Mouse (Mus musculus): ENCODE results near the gene Gm10762. TPM values are rescaled to one million over a fixed set of nuclear protein-coding genes. Genes with fewer than 3 reads are reported as not detected.

The Gm10762 gene
- polyA plus RNA-seq, 1 experiment: 0.26 TPM

DNA sequence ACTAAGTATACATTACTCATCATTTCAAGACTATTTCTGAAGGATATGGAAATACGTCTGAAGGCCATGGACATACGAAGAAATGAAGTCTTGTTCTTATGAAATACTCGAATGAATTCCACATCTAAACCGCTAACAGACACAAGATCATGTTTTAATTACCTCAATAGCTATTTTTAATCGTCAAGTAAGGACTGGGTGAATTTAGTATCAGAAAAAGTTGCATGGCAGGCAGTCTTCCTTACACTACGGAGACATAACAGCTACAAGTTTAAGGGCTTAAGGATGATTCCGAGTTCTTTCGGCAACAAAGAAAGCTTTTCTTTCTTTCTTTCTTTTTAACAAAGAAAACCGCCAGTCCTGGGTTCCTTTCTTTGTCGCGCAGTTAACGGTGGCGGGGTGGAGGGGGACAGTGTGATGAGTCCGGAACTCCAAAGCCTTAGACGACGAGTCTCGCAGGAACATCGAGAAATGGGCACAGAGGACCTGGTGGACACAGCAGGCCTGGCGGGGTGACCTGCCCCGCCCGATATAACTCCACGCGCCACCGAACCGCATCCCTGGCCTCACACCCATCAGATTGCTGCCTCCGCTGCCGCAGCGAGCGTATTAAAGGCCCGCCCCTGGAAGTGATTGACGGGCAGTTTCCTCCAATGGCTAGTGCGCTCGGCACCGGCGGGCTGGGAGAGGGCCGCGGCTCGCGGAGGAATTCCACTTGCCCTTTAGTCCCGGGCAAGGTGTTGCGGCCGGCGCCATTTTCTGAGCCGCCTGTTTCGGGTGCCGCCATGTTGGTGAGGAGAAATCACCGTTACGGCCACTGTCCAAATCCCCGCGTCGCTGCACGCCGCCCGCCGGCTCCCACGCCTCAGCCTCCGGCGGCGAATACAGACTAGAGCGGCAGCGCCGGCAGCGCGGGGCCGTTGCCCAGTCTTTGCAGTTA, 614 bp downstream of the Gm10762 start, which contains the start of gene Zc3h6:
Zc3h6 (plus strand) TSS at position 762 of the 940 bp plus-strand sequence.
- Histone ChIP-seq H3K4me1 (ENCODE audit: control insufficient read depth) (peaks cover 29% of the 10 kb centered on the region), H3K4me3 (replicated peaks) (peak within 1 kb of the TSS; percentile 97), H3K27me3 (ENCODE audit: control insufficient read depth) (no peaks in the 10 kb centered on the region), H3K36me3 (ENCODE audit: control insufficient read depth) (peaks cover 2% of the 10 kb centered on the region; the same call in 1 of the 2 replicates), H3K9me3 (ENCODE audit: control insufficient read depth, low read length) (no peaks in the 10 kb centered on the region)
- TF ChIP-seq TAL1 (IDR thresholded peaks at IDR 0.05; ENCODE audit: low read length) (no peak), GATA1 (IDR thresholded peaks at IDR 0.05; ENCODE audit: low read length) (peak; percentile 34; the same call in 1 of the 2 replicates)

DNA sequence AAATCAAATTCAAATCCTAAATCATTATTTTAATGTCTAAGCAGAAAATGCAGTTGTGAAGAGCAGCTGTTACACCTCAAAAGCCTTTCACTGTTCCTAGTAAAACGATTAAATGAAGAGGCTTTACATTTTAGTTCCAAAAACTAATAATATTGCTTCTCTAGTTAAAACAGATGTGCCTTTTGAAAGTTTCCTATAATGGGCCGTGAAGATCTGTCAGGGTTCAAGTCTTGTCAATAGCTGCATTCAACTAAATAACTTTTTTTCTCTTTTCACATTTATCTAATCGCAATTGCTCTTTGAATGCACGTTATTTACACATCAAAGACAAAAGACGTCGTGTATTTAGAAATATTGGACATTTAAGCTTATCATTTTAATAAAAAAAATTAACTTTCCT, 1.3 kb downstream of the Gm10762 start:
- Histone ChIP-seq H3K27me3 (ENCODE audit: control insufficient read depth) (no peaks in the 10 kb centered on the region), H3K36me3 (ENCODE audit: control insufficient read depth) (peaks cover 2% of the 10 kb centered on the region; the same call in 1 of the 2 replicates), H3K9me3 (ENCODE audit: control insufficient read depth, low read length) (no peaks in the 10 kb centered on the region), H3K4me1 (ENCODE audit: control insufficient read depth) (peaks cover 29% of the 10 kb centered on the region), H3K4me3 (replicated peaks) (peak overlapping the region; percentile 97)
- TF ChIP-seq TAL1 (IDR thresholded peaks at IDR 0.05; ENCODE audit: low read length) (no peak), GATA1 (IDR thresholded peaks at IDR 0.05; ENCODE audit: low read length) (no peak)

DNA sequence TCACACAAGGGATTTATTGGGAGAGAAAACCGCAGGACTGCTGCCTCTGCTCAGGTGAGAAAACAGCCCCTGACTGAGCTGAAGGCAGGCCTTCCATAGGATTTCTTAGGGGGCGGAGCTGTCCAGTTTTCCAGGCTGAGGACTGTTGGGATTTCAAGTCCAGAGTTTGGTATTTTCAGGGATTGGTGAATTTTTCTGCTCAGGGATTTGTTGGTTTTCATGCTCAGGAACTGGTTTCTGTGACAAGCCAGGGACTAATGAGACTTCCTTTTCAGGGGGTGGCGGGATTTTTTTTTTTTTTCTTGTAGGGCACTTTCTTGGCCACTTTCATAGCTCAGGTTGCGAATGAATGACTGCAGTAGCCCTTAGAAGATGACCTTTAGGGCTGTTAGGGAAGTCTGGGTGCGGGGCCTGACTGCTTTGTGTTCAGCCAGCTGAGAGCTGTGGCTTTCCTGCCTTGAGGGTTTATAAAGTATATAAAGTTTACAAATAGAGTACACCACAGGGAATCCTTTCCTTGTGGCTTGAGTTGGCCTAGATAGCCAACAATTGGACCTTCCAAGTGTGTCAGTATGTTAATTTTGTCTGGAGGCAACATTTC, 1.9 kb downstream of the Gm10762 start:
- Histone ChIP-seq H3K9me3 (ENCODE audit: control insufficient read depth, low read length) (no peaks in the 10 kb centered on the region), H3K4me1 (ENCODE audit: control insufficient read depth) (peaks cover 29% of the 10 kb centered on the region), H3K4me3 (replicated peaks) (peak overlapping the region; percentile 97), H3K36me3 (ENCODE audit: control insufficient read depth) (peaks cover 2% of the 10 kb centered on the region; the same call in 1 of the 2 replicates), H3K27me3 (ENCODE audit: control insufficient read depth) (no peaks in the 10 kb centered on the region)
- no peak for TF ChIP-seq GATA1 (IDR thresholded peaks at IDR 0.05; ENCODE audit: low read length)
- TF ChIP-seq TAL1 (IDR thresholded peaks at IDR 0.05; ENCODE audit: low read length): no peak

DNA sequence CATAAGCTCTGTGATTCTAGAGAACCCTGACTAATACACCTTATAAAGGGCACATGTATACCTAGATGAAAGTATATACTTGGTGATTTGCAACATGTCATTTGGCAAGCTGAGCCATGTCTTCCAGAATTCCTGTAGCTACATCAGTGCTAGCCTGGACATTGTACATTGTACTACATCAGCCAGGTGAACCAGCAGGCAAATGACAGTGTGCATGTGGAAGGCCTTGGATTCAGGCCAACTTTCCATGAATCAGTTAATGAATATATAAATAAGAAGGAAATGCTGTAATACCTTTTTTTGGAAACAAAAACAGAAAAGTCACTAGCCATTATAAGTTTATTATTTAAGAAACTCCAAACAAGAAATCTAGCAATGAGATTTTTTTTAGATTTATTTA, 13.3 kb downstream of the Gm10762 start:
- Histone ChIP-seq H3K4me1 (ENCODE audit: control insufficient read depth) (peaks cover 4% of the 10 kb centered on the region), H3K9me3 (ENCODE audit: control insufficient read depth, low read length) (no peaks in the 10 kb centered on the region), H3K36me3 (ENCODE audit: control insufficient read depth) (no peaks in the 10 kb centered on the region), H3K27me3 (ENCODE audit: control insufficient read depth) (peaks cover 10% of the 10 kb centered on the region), H3K4me3 (replicated peaks) (no peak overlapping the region)
- TF ChIP-seq TAL1 (IDR thresholded peaks at IDR 0.05; ENCODE audit: low read length): no peak
- no peak for TF ChIP-seq GATA1 (IDR thresholded peaks at IDR 0.05; ENCODE audit: low read length)

DNA sequence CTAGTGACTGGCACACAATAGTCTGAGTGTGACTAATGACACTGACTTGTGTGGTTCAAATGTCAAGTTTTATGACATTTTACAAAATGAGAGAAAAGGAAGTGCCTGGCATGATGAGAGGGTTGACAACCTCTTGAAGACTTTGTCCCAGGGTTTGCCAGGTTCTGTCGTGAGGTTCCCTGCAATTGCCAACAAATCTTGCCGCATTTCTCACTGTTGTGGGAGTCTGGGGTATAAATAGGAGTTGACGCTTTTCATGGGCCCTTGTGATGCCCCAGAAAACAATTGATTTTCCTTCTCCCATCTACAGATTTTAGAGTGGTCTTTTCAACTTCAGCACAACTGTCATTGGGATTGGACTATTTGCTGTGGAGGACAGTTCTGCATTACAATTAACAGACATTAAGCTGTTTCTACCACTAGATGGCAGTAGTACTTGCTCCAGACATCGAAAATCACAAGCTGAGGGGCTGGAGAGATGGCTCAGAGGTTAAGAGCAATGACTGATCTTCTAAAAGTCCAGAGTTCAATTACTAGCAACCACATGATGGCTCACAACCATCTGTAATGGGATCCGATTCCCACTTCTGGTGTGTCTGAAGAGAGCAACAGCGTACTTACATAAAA, 19.4 kb downstream of the Gm10762 start:
- TF ChIP-seq TAL1 (IDR thresholded peaks at IDR 0.05; ENCODE audit: low read length) (no peak), GATA1 (IDR thresholded peaks at IDR 0.05; ENCODE audit: low read length) (no peak)
- H3K4me1 ChIP-seq (ENCODE audit: control insufficient read depth): peaks cover 12% of the 10 kb centered on the region
- H3K4me3 ChIP-seq (replicated peaks): no peak overlapping the region
- peaks cover 13% of the 10 kb centered on the region for H3K27me3 ChIP-seq (ENCODE audit: control insufficient read depth)
- no peaks in the 10 kb centered on the region for H3K9me3 ChIP-seq (ENCODE audit: control insufficient read depth, low read length)
- H3K36me3 ChIP-seq (ENCODE audit: control insufficient read depth): no peaks in the 10 kb centered on the region

DNA sequence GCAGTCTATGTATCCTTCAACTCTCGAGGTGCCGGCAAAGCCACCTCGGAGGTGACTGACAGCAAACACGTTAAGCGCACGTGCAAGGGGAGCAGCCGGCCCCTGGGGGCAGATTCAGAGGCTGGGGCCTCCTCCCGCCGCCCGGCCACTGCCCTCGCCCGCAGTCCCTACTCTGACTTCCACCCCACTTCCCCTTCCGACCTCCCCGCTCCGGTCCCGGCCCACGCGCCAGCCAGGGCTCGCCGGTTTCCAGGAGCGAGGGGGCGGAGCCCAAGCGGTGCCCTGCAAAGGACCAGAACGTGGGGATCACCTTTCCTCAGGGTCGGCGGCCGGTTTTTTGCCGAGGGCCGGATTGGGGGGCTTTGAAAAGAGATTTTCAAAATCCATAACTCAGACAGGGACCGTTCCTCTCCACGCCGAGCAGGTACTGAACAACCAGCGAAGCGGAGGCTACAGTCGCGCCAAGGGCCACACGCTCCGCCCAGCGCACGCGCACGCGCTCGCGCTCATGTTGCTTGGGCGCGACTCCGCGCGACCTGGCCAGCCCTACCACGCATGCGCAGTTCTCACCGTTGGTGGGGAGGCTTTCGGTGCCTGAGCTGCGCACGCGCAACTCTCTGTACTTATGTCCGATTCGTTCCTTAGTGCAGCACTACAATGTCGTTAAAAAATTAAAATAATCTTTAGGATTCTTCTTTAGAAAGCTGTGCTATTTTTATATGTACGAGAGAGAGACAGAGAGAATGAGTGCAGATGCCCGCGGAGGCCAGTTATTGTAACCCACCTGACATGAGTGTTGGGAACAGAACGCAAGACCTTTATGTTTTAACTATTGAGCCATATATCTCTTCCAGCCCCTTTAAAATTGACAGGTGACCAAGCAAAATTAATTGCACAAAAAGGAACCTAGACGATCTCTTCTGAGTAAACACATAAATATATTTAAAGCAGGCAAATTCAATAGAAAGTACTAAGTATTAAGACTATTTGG, 23.7 kb downstream of the Gm10762 start, which contains the start of gene Zc3h8:
Zc3h8 (minus strand) TSS at position 540 of the 991 bp plus-strand sequence.
- H3K36me3 ChIP-seq (ENCODE audit: control insufficient read depth): peaks cover 8% of the 10 kb centered on the region
- no peak for TF ChIP-seq GATA1 (IDR thresholded peaks at IDR 0.05; ENCODE audit: low read length)
- no peak for TF ChIP-seq TAL1 (IDR thresholded peaks at IDR 0.05; ENCODE audit: low read length)
- H3K9me3 ChIP-seq (ENCODE audit: control insufficient read depth, low read length): no peaks in the 10 kb centered on the region
- H3K4me1 ChIP-seq (ENCODE audit: control insufficient read depth): peaks cover 12% of the 10 kb centered on the region
- H3K27me3 ChIP-seq (ENCODE audit: control insufficient read depth): no peaks in the 10 kb centered on the region; the same call in 1 of the 2 replicates
- peak within 1 kb of the TSS; percentile 89 for H3K4me3 ChIP-seq (replicated peaks)

DNA sequence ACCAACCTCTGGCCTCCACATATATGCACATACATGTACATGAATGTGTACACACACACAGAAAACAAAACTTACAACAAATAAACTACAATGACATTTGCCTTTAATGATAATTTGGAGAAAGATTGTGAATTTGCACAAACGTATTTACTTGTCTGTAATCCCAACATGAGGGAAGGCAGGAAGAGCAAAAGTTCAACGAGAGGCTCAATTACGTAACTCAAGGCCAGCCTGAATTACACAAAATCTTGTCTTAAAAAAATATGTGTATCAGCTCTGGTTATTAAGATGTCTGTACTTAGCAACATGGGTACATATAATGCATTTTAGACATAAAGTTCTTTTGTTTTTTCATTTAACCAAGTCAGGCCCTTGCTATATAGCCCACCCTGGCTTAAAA, 31.3 kb downstream of the Gm10762 start:
- TF ChIP-seq TAL1 (IDR thresholded peaks at IDR 0.05; ENCODE audit: low read length): no peak
- no peak for TF ChIP-seq GATA1 (IDR thresholded peaks at IDR 0.05; ENCODE audit: low read length)
- H3K36me3 ChIP-seq (ENCODE audit: control insufficient read depth): peaks cover 28% of the 10 kb centered on the region
- H3K27me3 ChIP-seq (ENCODE audit: control insufficient read depth): no peaks in the 10 kb centered on the region
- H3K4me1 ChIP-seq (ENCODE audit: control insufficient read depth): no peaks in the 10 kb centered on the region
- H3K9me3 ChIP-seq (ENCODE audit: control insufficient read depth, low read length): no peaks in the 10 kb centered on the region
- H3K4me3 ChIP-seq (replicated peaks): no peak overlapping the region

DNA sequence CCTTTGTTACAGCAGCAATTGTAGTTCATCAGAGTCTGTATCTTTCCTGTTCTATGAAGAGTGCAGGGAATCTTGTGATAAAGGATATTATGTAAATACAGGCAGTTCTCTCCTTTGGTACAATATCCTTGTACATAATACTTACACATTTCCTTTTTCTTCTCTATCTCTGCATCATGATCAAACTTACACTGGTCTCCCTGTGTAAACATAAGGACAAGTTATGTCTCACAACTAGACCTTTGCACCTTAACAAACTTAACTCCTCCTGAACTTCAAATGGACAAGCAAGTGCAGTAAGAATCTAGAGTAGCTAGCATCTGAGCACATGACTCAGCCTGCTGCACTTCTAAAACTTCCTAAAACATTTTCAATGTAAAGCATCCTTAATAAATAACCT, 36.8 kb downstream of the Gm10762 start:
- Histone ChIP-seq H3K4me3 (replicated peaks) (no peak overlapping the region), H3K9me3 (ENCODE audit: control insufficient read depth, low read length) (no peaks in the 10 kb centered on the region), H3K27me3 (ENCODE audit: control insufficient read depth) (no peaks in the 10 kb centered on the region), H3K36me3 (ENCODE audit: control insufficient read depth) (peaks cover 44% of the 10 kb centered on the region), H3K4me1 (ENCODE audit: control insufficient read depth) (no peaks in the 10 kb centered on the region)
- no peak for TF ChIP-seq TAL1 (IDR thresholded peaks at IDR 0.05; ENCODE audit: low read length)
- no peak for TF ChIP-seq GATA1 (IDR thresholded peaks at IDR 0.05; ENCODE audit: low read length)
